Mouse (Mus musculus): Measurements from ENCODE around the gene March1. TPM values are rescaled to one million over a fixed set of nuclear protein-coding genes. Genes with fewer than 3 reads are reported as not detected.

The March1 gene
- polyA plus RNA-seq, 1 experiment from 2014 or later: 0.30 TPM

DNA sequence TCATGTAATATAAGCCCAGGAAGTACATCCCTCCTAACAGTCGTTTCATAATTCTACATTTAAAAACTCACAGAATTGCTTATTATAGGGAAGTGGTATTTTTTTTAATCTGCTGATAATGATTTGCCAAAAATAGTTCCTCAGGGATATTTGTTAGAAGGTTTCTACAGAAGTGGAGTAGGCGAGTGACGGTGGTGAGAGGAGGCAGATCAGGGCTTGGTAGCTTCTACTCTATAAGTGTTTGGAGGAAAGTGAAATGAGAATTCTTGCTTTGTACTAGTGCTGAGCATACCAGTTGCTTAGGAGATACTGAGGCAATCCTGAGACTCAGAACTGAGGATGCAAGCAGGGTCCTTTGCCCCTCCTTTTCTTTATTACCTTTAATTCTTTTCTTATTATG lies 476.5 kb downstream of the March1 start:
- Histone ChIP-seq H3K27me3 (ENCODE audit: insufficient read depth, low read length) (no peaks in the 10 kb centered on the region), H3K4me1 (replicated peaks; ENCODE audit: insufficient read depth, low read length) (no peaks in the 10 kb centered on the region), H3K9ac (ENCODE audit: low read depth, low read length) (no peak overlapping the region), H3K4me3 (replicated peaks; ENCODE audit: low read depth, low read length) (no peak overlapping the region), H3K27ac (no peak overlapping the region), H3K4me2 (ENCODE audit: low read length) (no peak overlapping the region), H3K9me3 (replicated peaks; ENCODE audit: low read length) (no peaks in the 10 kb centered on the region), H3K36me3 (ENCODE audit: insufficient read depth, low read length) (no peaks in the 10 kb centered on the region)
- no peak for TF ChIP-seq CTCF (IDR thresholded peaks at IDR 0.05; ENCODE audit: low read depth)
- no peak for DNase-seq (ENCODE audit: low spot score)
- ATAC-seq (replicated peaks; ENCODE audit: low FRiP score, low read depth): no peak
- 83% methylated on average over 3 of the region's 3 CpGs for WGBS

DNA sequence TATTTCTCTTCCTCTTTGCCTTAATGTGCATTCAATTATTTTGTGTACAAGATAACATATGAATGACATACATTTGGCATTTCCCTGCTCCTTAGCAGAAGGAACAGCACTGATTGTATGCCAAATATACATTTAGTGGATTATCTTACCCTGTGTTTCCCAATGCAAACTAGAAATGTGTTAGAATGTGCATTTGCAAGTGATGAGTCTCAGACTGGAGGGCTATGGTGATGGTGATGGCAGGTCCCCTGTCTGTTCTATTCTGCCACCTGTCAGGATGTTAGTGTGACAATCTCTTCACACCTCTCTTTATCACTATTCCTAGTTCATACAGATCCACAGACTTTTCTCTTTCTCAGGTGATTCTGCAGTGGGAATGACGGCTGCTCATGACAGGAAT lies 480.4 kb downstream of the March1 start:
- H3K36me3 ChIP-seq (ENCODE audit: insufficient read depth, low read length): no peaks in the 10 kb centered on the region
- no peak for DNase-seq (ENCODE audit: low spot score)
- TF ChIP-seq CTCF (IDR thresholded peaks at IDR 0.05; ENCODE audit: low read depth): no peak
- H3K4me2 ChIP-seq (ENCODE audit: low read length): no peak overlapping the region
- H3K27me3 ChIP-seq (ENCODE audit: insufficient read depth, low read length): no peaks in the 10 kb centered on the region
- H3K27ac ChIP-seq: no peak overlapping the region
- no peak overlapping the region for H3K4me3 ChIP-seq (replicated peaks; ENCODE audit: low read depth, low read length)
- no peaks in the 10 kb centered on the region for H3K9me3 ChIP-seq (replicated peaks; ENCODE audit: low read length)
- H3K4me1 ChIP-seq (replicated peaks; ENCODE audit: insufficient read depth, low read length): no peaks in the 10 kb centered on the region
- no peak overlapping the region for H3K9ac ChIP-seq (ENCODE audit: low read depth, low read length)
- WGBS: 85% methylated on average over 1 of the region's 1 CpGs
- no peak for ATAC-seq (replicated peaks; ENCODE audit: low FRiP score, low read depth)

DNA sequence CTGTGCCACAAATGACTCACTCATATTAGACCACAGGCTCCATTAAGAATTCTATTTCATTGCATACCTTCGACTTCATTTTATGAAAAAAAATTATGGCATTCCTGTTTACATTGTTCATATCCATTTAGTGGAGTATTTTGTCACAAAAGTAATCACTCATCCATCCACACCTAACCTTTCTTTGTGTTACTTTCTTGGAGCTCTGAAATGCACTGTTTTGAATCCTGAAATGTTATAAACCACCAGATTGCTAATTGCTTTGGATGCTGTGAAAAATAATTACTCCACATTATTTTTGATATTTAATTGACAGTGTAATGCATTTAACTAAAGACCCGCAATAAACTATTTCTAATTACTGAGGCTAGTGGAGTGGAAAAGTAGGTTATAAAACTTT lies 501.6 kb downstream of the March1 start:
- ATAC-seq (replicated peaks; ENCODE audit: low FRiP score, low read depth) (no peak), DNase-seq (ENCODE audit: low spot score) (no peak)
- Histone ChIP-seq H3K9ac (ENCODE audit: low read depth, low read length) (no peak overlapping the region), H3K9me3 (replicated peaks; ENCODE audit: low read length) (no peaks in the 10 kb centered on the region), H3K4me3 (replicated peaks; ENCODE audit: low read depth, low read length) (no peak overlapping the region), H3K27me3 (ENCODE audit: insufficient read depth, low read length) (no peaks in the 10 kb centered on the region), H3K4me1 (replicated peaks; ENCODE audit: insufficient read depth, low read length) (no peaks in the 10 kb centered on the region), H3K36me3 (ENCODE audit: insufficient read depth, low read length) (no peaks in the 10 kb centered on the region), H3K27ac (no peak overlapping the region), H3K4me2 (ENCODE audit: low read length) (no peak overlapping the region)
- no peak for TF ChIP-seq CTCF (IDR thresholded peaks at IDR 0.05; ENCODE audit: low read depth)
- 64% methylated on average over 2 of the region's 2 CpGs for WGBS

DNA sequence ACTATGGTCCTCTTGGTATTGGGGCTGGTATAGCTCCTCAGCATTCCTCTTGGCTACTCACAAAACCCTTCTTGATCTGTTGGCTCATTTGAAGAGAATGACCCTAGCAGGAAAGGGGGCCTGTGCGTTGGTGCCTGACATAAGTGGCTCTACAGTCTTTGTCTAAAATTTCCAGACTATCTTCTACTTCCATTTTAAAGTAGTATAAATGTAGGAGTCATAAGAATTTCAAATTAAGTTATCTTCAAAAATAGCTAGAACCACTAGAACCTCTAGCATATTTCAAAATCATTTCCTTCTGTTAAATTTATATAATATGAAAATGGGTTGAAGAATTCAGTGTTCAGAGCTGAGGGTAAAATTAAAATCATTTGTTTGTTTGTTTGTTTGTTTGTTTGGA lies 541.9 kb downstream of the March1 start:
- Histone ChIP-seq H3K4me1 (replicated peaks; ENCODE audit: insufficient read depth, low read length) (no peaks in the 10 kb centered on the region), H3K27me3 (ENCODE audit: insufficient read depth, low read length) (no peaks in the 10 kb centered on the region)
- WGBS: 81% methylated on average over 1 of the region's 1 CpGs

DNA sequence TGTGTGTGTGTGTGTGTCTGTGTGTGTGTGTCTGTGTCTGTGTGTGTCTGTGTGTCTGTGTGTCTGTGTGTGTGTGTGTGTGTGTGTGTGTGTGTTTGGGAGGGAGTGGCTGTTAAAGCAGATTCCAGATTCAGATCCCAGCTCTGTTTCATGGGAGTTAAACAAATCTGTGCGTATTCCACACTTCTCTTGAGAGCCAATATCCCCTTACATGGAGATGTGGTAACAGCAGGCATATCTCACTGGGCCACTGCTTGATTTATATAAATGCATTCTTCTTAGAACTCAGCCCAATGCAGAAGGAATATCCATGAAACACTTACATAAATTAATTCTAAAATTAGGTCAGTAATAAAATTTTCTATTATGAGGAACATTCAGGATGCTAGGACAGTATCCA lies 549.1 kb downstream of the March1 start:
- ATAC-seq (replicated peaks; ENCODE audit: low FRiP score, low read depth): no peak
- no peak for TF ChIP-seq CTCF (IDR thresholded peaks at IDR 0.05; ENCODE audit: low read depth)

More for the DNA sequence above, 541.9 kb downstream of the March1 start:
- H3K9ac ChIP-seq (ENCODE audit: low read depth, low read length): no peak overlapping the region
- ATAC-seq (replicated peaks; ENCODE audit: low FRiP score, low read depth): no peak
- no peak for DNase-seq (ENCODE audit: low spot score)
- no peak overlapping the region for H3K4me2 ChIP-seq (ENCODE audit: low read length)
- no peak overlapping the region for H3K4me3 ChIP-seq (replicated peaks; ENCODE audit: low read depth, low read length)
- no peaks in the 10 kb centered on the region for H3K9me3 ChIP-seq (replicated peaks; ENCODE audit: low read length)
- no peaks in the 10 kb centered on the region for H3K36me3 ChIP-seq (ENCODE audit: insufficient read depth, low read length)
- TF ChIP-seq CTCF (IDR thresholded peaks at IDR 0.05; ENCODE audit: low read depth): no peak
- no peak overlapping the region for H3K27ac ChIP-seq

DNA sequence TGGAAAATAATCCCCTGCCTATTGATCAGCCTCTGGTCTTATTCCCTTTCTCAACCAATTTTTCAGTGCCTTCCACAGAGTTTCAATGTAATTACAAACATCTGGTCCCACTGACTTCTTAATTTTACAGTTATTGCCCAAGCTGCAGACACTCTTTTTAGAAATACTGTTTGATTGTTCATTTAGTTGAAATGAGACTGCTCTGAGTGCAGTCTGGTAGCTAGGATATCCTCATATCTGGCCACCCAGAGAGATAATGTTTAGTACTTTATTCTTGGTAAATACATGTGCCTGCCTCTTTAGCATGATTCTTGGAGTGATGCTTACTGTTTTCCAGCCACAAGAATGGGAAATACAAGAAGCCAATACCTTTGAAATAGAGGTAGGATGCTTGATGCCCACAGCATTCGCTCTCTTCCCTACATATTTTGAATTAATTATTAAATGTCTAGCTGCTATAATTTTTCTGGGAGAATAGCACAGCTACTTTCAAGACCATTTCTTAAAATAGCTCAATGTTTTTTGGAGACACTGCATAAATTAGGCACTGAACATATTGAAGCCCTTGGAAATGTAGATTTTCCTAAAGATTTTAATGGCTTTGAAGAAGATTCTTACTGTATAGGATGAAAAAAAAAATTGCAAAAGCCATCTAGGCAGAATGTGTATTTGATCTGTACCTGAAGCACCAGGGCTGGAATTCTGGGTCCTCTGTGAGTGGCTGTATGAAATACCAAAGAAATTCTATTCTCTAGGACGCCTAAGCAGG lies 549.9 kb downstream of the March1 start:
- Histone ChIP-seq H3K4me3 (replicated peaks; ENCODE audit: low read depth, low read length) (no peak overlapping the region), H3K27me3 (ENCODE audit: insufficient read depth, low read length) (no peaks in the 10 kb centered on the region), H3K36me3 (ENCODE audit: insufficient read depth, low read length) (no peaks in the 10 kb centered on the region), H3K9me3 (replicated peaks; ENCODE audit: low read length) (no peaks in the 10 kb centered on the region), H3K9ac (ENCODE audit: low read depth, low read length) (no peak overlapping the region), H3K4me2 (ENCODE audit: low read length) (no peak overlapping the region), H3K27ac (no peak overlapping the region), H3K4me1 (replicated peaks; ENCODE audit: insufficient read depth, low read length) (no peaks in the 10 kb centered on the region)
- WGBS: 75% methylated on average over 2 of the region's 2 CpGs
- TF ChIP-seq CTCF (IDR thresholded peaks at IDR 0.05; ENCODE audit: low read depth): no peak
- DNase-seq (ENCODE audit: low spot score): no peak
- no peak for ATAC-seq (replicated peaks; ENCODE audit: low FRiP score, low read depth)

More for the DNA sequence above, 549.1 kb downstream of the March1 start:
- Histone ChIP-seq H3K9ac (ENCODE audit: low read depth, low read length) (no peak overlapping the region), H3K9me3 (replicated peaks; ENCODE audit: low read length) (no peaks in the 10 kb centered on the region), H3K27me3 (ENCODE audit: insufficient read depth, low read length) (no peaks in the 10 kb centered on the region), H3K36me3 (ENCODE audit: insufficient read depth, low read length) (no peaks in the 10 kb centered on the region), H3K4me1 (replicated peaks; ENCODE audit: insufficient read depth, low read length) (no peaks in the 10 kb centered on the region), H3K4me2 (ENCODE audit: low read length) (no peak overlapping the region), H3K4me3 (replicated peaks; ENCODE audit: low read depth, low read length) (no peak overlapping the region), H3K27ac (no peak overlapping the region)
- WGBS: 64% methylated on average over 1 of the region's 1 CpGs
- DNase-seq (ENCODE audit: low spot score): peak; percentile 24

DNA sequence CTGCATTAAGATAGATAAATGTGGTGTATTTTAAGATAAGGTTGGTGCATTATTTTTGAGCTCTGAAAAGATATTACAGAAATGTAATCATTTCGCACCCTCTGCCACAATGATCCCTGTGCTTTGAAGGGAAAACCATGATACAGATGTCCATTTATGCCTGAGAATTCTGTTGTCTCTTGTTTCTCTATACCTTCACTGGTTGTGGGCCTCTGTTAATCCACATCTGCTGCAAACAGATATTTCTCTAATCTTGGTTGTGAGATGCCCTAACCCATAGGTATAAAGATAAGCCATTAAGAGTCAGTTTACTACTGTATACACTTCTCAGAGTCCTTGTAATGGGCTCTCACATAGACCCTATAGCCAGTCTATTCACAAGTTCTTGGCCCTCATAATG lies 561.6 kb downstream of the March1 start:
- Histone ChIP-seq H3K27ac (no peak overlapping the region), H3K9ac (ENCODE audit: low read depth, low read length) (no peak overlapping the region), H3K4me3 (replicated peaks; ENCODE audit: low read depth, low read length) (no peak overlapping the region), H3K4me2 (ENCODE audit: low read length) (no peak overlapping the region), H3K36me3 (ENCODE audit: insufficient read depth, low read length) (no peaks in the 10 kb centered on the region), H3K9me3 (replicated peaks; ENCODE audit: low read length) (no peaks in the 10 kb centered on the region), H3K27me3 (ENCODE audit: insufficient read depth, low read length) (no peaks in the 10 kb centered on the region), H3K4me1 (replicated peaks; ENCODE audit: insufficient read depth, low read length) (no peaks in the 10 kb centered on the region)
- no peak for ATAC-seq (replicated peaks; ENCODE audit: low FRiP score, low read depth)
- 79% methylated on average over 1 of the region's 1 CpGs for WGBS
- no peak for TF ChIP-seq CTCF (IDR thresholded peaks at IDR 0.05; ENCODE audit: low read depth)
- no peak for DNase-seq (ENCODE audit: low spot score)

Data from kidney, postnatal 0 days (tissue).